Mouse (Mus musculus): ENCODE results near the gene Nav2. TPM values are rescaled to one million over a fixed set of nuclear protein-coding genes. Genes with fewer than 3 reads are reported as not detected.

The Nav2 gene
- total and polyA plus RNA-seq, 3 experiments = under 0.01 TPM; not detected in 2

- H3K36me3 ChIP-seq (replicated peaks in 1 of 2; ENCODE audit: control insufficient read depth in 1 of 2, insufficient read depth in 1 of 2, low read length in 1 of 2) = no peaks in the 10 kb centered on the region
- in situ Hi-C loops (cut with MboI; ENCODE audit: low pct_ligation_motif_present, low pct_unique_long_range_greater_than_20kb, low sequenced_read_pairs) = no loop called here
- no peaks in the 10 kb centered on the region for H3K27me3 ChIP-seq (replicated peaks)
- H3K4me3 ChIP-seq (replicated peaks in 1 of 3; ENCODE audit: low read depth in 2 of 3, low read length in 2 of 3, poor library complexity in 1 of 3) = no peak overlapping the region
- no peak overlapping the region for H3K9ac ChIP-seq (ENCODE audit: insufficient read depth, low read depth)
- dilution Hi-C loops (cut with MboI; ENCODE audit: extremely low pct_ligation_motif_present, extremely low pct_unique_long_range_greater_than_20kb, low sequenced_read_pairs) = no loop called here
- no peak for DNase-seq (ENCODE audit: extremely low read depth)
- TF ChIP-seq SIN3A (IDR thresholded peaks at IDR 0.05; ENCODE audit: low read length) (no peak), CHD1 (IDR thresholded peaks at IDR 0.05; ENCODE audit: low read depth, low read length) (no peak), UBTF (IDR thresholded peaks at IDR 0.05; ENCODE audit: low read depth, low read length) (no peak), TCF12 (IDR thresholded peaks at IDR 0.05; ENCODE audit: low read depth, low read length) (no peak), HCFC1 (IDR thresholded peaks at IDR 0.05; ENCODE audit: low read depth, low read length) (no peak), RCOR1 (conservative IDR thresholded peaks at IDR 0.05; ENCODE audit: low read depth, low read length) (no peak), TBP (conservative IDR thresholded peaks at IDR 0.05; ENCODE audit: low read depth, low read length) (no peak), SMC3 (IDR thresholded peaks at IDR 0.05; ENCODE audit: low read depth, low read length) (no peak), KAT2A (IDR thresholded peaks at IDR 0.05; ENCODE audit: insufficient replicate concordance, low read length) (no peak), USF1 (IDR thresholded peaks at IDR 0.05; ENCODE audit: low read depth, low read length) (no peak), IRF4 (IDR thresholded peaks at IDR 0.05; ENCODE audit: low read depth, low read length) (no peak), CTCF (conservative IDR thresholded peaks at IDR 0.05 in 1 of 2, IDR thresholded peaks at IDR 0.05 in 1 of 2; ENCODE audit: low read depth in 2 of 2, low read length in 2 of 2) (no peak), E2F4 (IDR thresholded peaks at IDR 0.05; ENCODE audit: insufficient replicate concordance, low read depth, low read length) (no peak), NELFE (IDR thresholded peaks at IDR 0.05; ENCODE audit: low read depth, low read length) (no peak), ZNF384 (IDR thresholded peaks at IDR 0.05; ENCODE audit: low read depth, low read length) (no peak), NRF1 (IDR thresholded peaks at IDR 0.05; ENCODE audit: low read depth, low read length) (no peak), ZMIZ1 (IDR thresholded peaks at IDR 0.05; ENCODE audit: low read depth, low read length) (no peak), GABPA (IDR thresholded peaks at IDR 0.05; ENCODE audit: insufficient replicate concordance, low read depth, low read length) (no peak)
- no peak overlapping the region for H3K27ac ChIP-seq (ENCODE audit: insufficient read depth, low read depth)
- no peak overlapping the region for H3K4me2 ChIP-seq (ENCODE audit: insufficient read depth, low read depth, poor library complexity, severe bottlenecking)
- no peaks in the 10 kb centered on the region for H3K9me3 ChIP-seq (replicated peaks; ENCODE audit: low read length)
- H3K4me1 ChIP-seq (ENCODE audit: control insufficient read depth in 1 of 2, insufficient read depth in 2 of 2) = peaks cover 8 to 9% of the 10 kb centered on the region in 2 experiments; a peak in 3 of 4 replicates
- no peaks in the 10 kb centered on the region for H3K79me2 ChIP-seq (replicated peaks; ENCODE audit: control insufficient read depth, extremely low read depth, insufficient read depth, poor library complexity, severe bottlenecking)
Measured at GRCm38 (mm10) chr7:48923620-48924019, 15.1 kb downstream of the Nav2 start.

- dilution Hi-C loops (cut with MboI; ENCODE audit: extremely low pct_ligation_motif_present, extremely low pct_unique_long_range_greater_than_20kb, low sequenced_read_pairs) (no loop called here), in situ Hi-C loops (cut with MboI; ENCODE audit: low pct_ligation_motif_present, low pct_unique_long_range_greater_than_20kb, low sequenced_read_pairs) (loop anchor here (5.0 kb wide), 1 partner anchor 38 kb away; no protein-coding TSS in a partner anchor)
- no peaks in the 10 kb centered on the region for H3K36me3 ChIP-seq (replicated peaks in 1 of 2; ENCODE audit: control insufficient read depth in 1 of 2, insufficient read depth in 1 of 2, low read length in 1 of 2)
- no peaks in the 10 kb centered on the region for H3K9me3 ChIP-seq (replicated peaks; ENCODE audit: low read length)
- H3K9ac ChIP-seq (ENCODE audit: insufficient read depth, low read depth) = no peak overlapping the region
- peaks cover 4% of the 10 kb centered on the region for H3K27me3 ChIP-seq (replicated peaks)
- DNase-seq (ENCODE audit: extremely low read depth) = no peak
- H3K4me2 ChIP-seq (ENCODE audit: insufficient read depth, low read depth, poor library complexity, severe bottlenecking) = no peak overlapping the region
- no peak overlapping the region for H3K27ac ChIP-seq (ENCODE audit: insufficient read depth, low read depth)
- TF ChIP-seq EP300 (IDR thresholded peaks at IDR 0.05; ENCODE audit: low read length) (no peak), MEF2A (IDR thresholded peaks at IDR 0.05; ENCODE audit: borderline replicate concordance, low read depth, low read length) (no peak), POLR2A (IDR thresholded peaks at IDR 0.05; ENCODE audit: low read depth, low read length) (no peak), MAZ (IDR thresholded peaks at IDR 0.05; ENCODE audit: low read depth, low read length) (no peak), PAX5 (IDR thresholded peaks at IDR 0.05; ENCODE audit: low read length) (no peak), CHD2 (IDR thresholded peaks at IDR 0.05; ENCODE audit: low read length) (no peak), ETS1 (conservative IDR thresholded peaks at IDR 0.05; ENCODE audit: low read depth, low read length) (no peak), MYC (IDR thresholded peaks at IDR 0.05; ENCODE audit: low read depth, low read length) (no peak)
- H3K4me3 ChIP-seq (replicated peaks in 1 of 3; ENCODE audit: low read depth in 2 of 3, low read length in 2 of 3, poor library complexity in 1 of 3) = no peak overlapping the region
- peaks cover 8 to 9% of the 10 kb centered on the region in 2 experiments; a peak in 3 of 4 replicates for H3K4me1 ChIP-seq (ENCODE audit: control insufficient read depth in 1 of 2, insufficient read depth in 2 of 2)
- no peaks in the 10 kb centered on the region for H3K79me2 ChIP-seq (replicated peaks; ENCODE audit: control insufficient read depth, extremely low read depth, insufficient read depth, poor library complexity, severe bottlenecking)
Measured at GRCm38 (mm10) chr7:48925214-48925613, 16.7 kb downstream of the Nav2 start.
